Mouse (Mus musculus): ENCODE measurements around the gene Uba52. TPM values are rescaled to one million over a fixed set of nuclear protein-coding genes. Genes with fewer than 3 reads are reported as not detected.

The Uba52 gene
- total RNA-seq (2023), result 2,835 to 2,861 TPM (median 2,853 TPM) in 4 replicates

GRCm38 (mm10) chr8:70510228-70510915, at the start of gene Uba52:
Gene Uba52, minus strand, starts transcription at chr8:70510801.

DNA sequence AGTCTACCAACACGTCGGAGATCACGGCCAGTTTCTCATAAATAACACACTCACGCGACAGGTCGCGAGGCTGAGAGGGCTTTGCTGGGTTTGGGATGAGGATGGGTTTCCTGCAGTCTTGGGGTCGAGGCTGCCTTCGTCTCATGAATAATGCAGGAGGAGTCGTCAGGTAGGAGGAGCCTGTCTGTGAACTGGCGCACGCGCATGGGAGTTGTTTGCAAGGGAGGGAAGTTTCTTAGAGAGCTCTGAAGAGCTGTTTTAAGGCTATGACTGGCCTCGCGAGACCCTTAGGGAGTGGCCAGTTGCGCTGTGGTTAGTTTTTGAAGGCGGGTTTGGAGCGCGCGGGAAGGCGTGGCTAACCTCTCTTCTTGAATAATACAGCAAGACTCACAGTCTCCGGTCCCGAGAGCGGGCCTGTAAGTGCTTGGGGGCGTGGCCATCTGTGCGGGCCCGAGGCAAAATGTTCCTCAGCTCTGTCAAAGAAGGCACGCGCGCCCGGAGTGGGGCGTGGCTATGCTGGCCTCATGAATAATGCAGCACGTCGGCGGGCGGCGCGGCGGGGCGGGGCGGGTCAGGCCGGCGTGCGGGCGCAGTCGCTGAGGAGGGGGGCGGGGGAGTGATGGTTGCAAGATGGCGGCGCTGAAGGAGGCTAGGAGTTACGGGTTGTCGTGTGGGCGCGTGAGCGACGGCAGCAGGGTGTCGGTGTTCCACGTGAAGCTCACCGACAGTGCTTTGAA, 28.6 kb upstream of the Uba52 start, which contains the start of gene Ell:
Gene Ell, plus strand, starts transcription at position 381 of the 737 bp plus-strand sequence.

GRCm38 (mm10) chr8:70527512-70528181, 17.0 kb upstream of the Uba52 start, which contains the start of the genes Fkbp8 and Kxd1:
Gene Fkbp8, plus strand, starts transcription at chr8:70527724.
Gene Kxd1, minus strand, starts transcription at chr8:70527956.

GRCm38 (mm10) chr8:70506328-70507026, 4.1 kb downstream of the Uba52 start, which contains the start of gene Rex1bd:
Gene Rex1bd, minus strand, starts transcription at chr8:70506752.

DNA sequence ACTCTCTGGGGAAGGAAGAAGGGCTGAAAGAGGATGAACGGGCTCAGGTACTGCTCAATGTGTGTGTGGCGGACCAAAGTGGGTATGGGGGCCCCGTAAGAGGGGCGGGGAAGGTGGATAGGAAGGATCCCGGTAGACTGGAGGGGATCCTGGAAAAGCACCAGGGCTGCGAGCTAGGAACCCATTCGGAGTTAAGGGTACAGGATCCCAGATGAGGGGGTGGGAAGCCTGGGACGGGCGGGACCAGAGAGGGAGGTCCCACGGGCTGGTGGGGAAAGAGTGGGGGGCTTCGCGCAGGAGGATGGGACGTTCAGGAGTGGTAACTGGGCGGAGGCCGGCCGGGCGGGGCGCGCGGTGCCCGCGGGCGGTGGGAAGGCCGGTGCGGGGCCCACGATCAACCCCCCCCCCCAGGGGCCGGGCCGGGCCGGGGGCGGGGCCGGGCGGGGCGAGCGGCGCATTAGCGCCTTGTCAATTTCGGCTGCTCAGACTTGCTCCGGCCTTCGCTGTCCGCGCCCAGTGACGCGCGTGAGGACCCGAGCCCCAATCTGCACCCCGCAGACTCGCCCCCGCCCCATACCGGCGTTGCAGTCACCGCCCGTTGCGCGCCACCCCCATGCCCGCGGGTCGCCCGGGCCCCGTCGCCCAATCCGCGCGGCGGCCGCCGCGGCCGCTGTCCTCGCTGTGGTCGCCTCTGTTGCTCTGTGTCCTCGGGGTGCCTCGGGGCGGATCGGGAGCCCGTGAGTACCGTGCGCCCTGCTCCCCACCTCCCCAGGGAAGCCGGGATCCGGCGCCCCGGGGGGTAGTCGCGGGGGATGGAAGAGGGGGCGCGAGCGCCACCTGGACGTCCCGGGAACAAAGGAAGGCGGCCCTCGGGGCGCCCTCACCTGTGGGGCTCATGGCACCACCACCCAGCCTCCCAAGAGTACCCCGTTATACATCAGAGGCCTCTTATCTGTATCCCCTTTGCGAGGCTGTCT, 17.6 kb downstream of the Uba52 start, which contains the start of gene Crlf1:
Gene Crlf1, plus strand, starts transcription at position 495 of the 977 bp plus-strand sequence.

GRCm38 (mm10) chr8:70486941-70487520, 23.6 kb downstream of the Uba52 start, which contains the start of gene Tmem59l:
Gene Tmem59l, minus strand, starts transcription at chr8:70487358.

GRCm38 (mm10) chr8:70476333-70477268, 34.0 kb downstream of the Uba52 start, which contains the start of gene Klhl26:
Gene Klhl26, minus strand, starts transcription at chr8:70476968.

Other genes starting within 250 kb of the Uba52 start
- gene Homer3, start 228.0 kb downstream of the Uba52 start, total RNA-seq (2023), result 6.2 to 9.0 TPM (median 6.9 TPM) in 4 replicates
- 67.5 to 86.5 TPM (median 76.3 TPM) in 4 replicates for gene Ddx49, start 208.3 kb downstream of the Uba52 start, total RNA-seq (2023)
- 94.5 to 110 TPM (median 108 TPM) in 4 replicates for gene Cope, start 208.3 kb downstream of the Uba52 start, total RNA-seq (2023)
- gene Cers1, start 195.0 kb downstream of the Uba52 start, total RNA-seq (2023), result not detected in 4 replicates
- not detected in 4 replicates for gene Gdf1, start 181.0 kb downstream of the Uba52 start, total RNA-seq (2023)
- gene Upf1, start 157.5 kb downstream of the Uba52 start, total RNA-seq (2023), result 68.7 to 78.5 TPM (median 70.9 TPM) in 4 replicates
- 0.48 TPM in 1 of 4 replicates, not detected in the others for gene Comp, start 137.2 kb downstream of the Uba52 start, total RNA-seq (2023)
- gene Crtc1, start 71.2 kb downstream of the Uba52 start, total RNA-seq (2023), result 16.1 to 28.0 TPM (median 24.1 TPM) in 4 replicates
- gene Klhl26, start 33.8 kb downstream of the Uba52 start, total RNA-seq (2023), result 8.4 to 10.1 TPM (median 8.6 TPM) in 4 replicates
- gene Tmem59l, start 23.4 kb downstream of the Uba52 start, total RNA-seq (2023), result not detected in 4 replicates
- 1.2 to 2.5 TPM (median 2.0 TPM) in 3 of 4 replicates, not detected in the other for gene Crlf1, start 17.6 kb downstream of the Uba52 start, total RNA-seq (2023)
- gene Rex1bd, start 4.0 kb downstream of the Uba52 start, total RNA-seq (2023), result 33.3 to 46.0 TPM (median 38.6 TPM) in 4 replicates
- gene Fkbp8, start 16.9 kb upstream of the Uba52 start, total RNA-seq (2023), result 231 to 253 TPM (median 245 TPM) in 4 replicates
- gene Kxd1, start 17.2 kb upstream of the Uba52 start, total RNA-seq (2023), result 53.7 to 70.3 TPM (median 60.4 TPM) in 4 replicates
- gene Ell, start 28.7 kb upstream of the Uba52 start, total RNA-seq (2023), result 26.1 to 31.6 TPM (median 29.4 TPM) in 4 replicates
- 101 to 107 TPM (median 103 TPM) in 4 replicates for gene Isyna1, start 83.6 kb upstream of the Uba52 start, total RNA-seq (2023)
- gene Ssbp4, start 98.1 kb upstream of the Uba52 start, total RNA-seq (2023), result 64.4 to 94.1 TPM (median 74.8 TPM) in 4 replicates
- 5.1 to 10.7 TPM (median 6.9 TPM) in 4 replicates for gene Lrrc25, start 105.4 kb upstream of the Uba52 start, total RNA-seq (2023)
- not detected in 4 replicates for gene Gdf15, start 121.7 kb upstream of the Uba52 start, total RNA-seq (2023)
- 11.2 to 14.7 TPM (median 12.6 TPM) in 4 replicates for gene Pgpep1, start 149.6 kb upstream of the Uba52 start, total RNA-seq (2023)
- 121 to 135 TPM (median 129 TPM) in 4 replicates for gene Lsm4, start 162.4 kb upstream of the Uba52 start, total RNA-seq (2023)
- gene Jund, start 188.1 kb upstream of the Uba52 start, total RNA-seq (2023), result 2,399 to 2,837 TPM (median 2,594 TPM) in 4 replicates
- 49.7 to 55.4 TPM (median 53.1 TPM) in 4 replicates for gene Iqcn, start 192.7 kb upstream of the Uba52 start, total RNA-seq (2023)
- gene Gm3336, start 207.7 kb upstream of the Uba52 start, total RNA-seq (2023), result 0.69 to 1.2 TPM in 2 of 4 replicates, not detected in the others
- gene Pde4c, start 212.9 kb upstream of the Uba52 start, total RNA-seq (2023), result 1.8 to 3.5 TPM (median 2.8 TPM) in 4 replicates
- gene Rab3a, start 243.9 kb upstream of the Uba52 start, total RNA-seq (2023), result 8.0 to 10.4 TPM (median 9.2 TPM) in 4 replicates

Measured in B cell, adult 62 days (primary cell).